Mouse (Mus musculus) forebrain, embryonic 16.5 days (tissue): Measurements from ENCODE around the gene Tmod3. TPM values are rescaled to one million over a fixed set of nuclear protein-coding genes. Genes with fewer than 3 reads are reported as not detected.
A peak's percentile ranks its signal among the peaks of the same experiment; 100 is the strongest.
"Not testable (repeated sequence)": the region's sequence is repeated elsewhere in the genome, so short reads cannot be mapped to it uniquely, and the experiment has no call there.

Experiments
- ATAC-seq: fragments of 200-750 bp; cut with Nextera tagmentation; 2 replicates; pipeline ENCODE4 v1.8.0; 2017; ENCODE audit warnings: mild to moderate bottlenecking, moderate library complexity
- H3K27ac ChIP-seq: fragments of 300-500 bp; sonication (generic); 2 replicates; pipeline ENCODE4 v1.5.1; 2014; ENCODE audit warnings: low read length, control low read depth
- H3K27me3 ChIP-seq: fragments of 300-500 bp; sonication (generic); replicated peaks from 2 replicates; pipeline ENCODE4 v1.6.1; 2014; ENCODE audit warnings: low read length; ENCODE audit not compliant: control insufficient read depth, insufficient read depth
- H3K36me3 ChIP-seq: fragments of 300-500 bp; sonication (generic); 2 replicates; pipeline ENCODE4 v1.6.1; 2014; ENCODE audit not compliant: control insufficient read depth, insufficient read depth
- H3K4me1 ChIP-seq: fragments of 300-500 bp; sonication (generic); replicated peaks from 2 replicates; pipeline ENCODE4 v1.6.1; 2014; ENCODE audit warnings: low read length; ENCODE audit not compliant: control insufficient read depth, insufficient read depth
- H3K4me2 ChIP-seq: fragments of 300-500 bp; sonication (generic); 2 replicates; pipeline ENCODE4 v1.6.1; 2014; ENCODE audit warnings: mild to moderate bottlenecking, low read length, control low read depth
- H3K4me3 ChIP-seq: fragments of 300-500 bp; sonication (generic); replicated peaks from 2 replicates; pipeline ENCODE4 v1.5.1; 2014; ENCODE audit warnings: mild to moderate bottlenecking, low read length, control low read depth
- H3K9ac ChIP-seq: fragments of 300-500 bp; sonication (generic); replicated peaks from 2 replicates; pipeline ENCODE4 v1.6.1; 2014; ENCODE audit warnings: low read depth, low read length, control low read depth
- H3K9me3 ChIP-seq: fragments of 300-500 bp; sonication (generic); 2 replicates; pipeline ENCODE4 v1.6.1; 2016; ENCODE audit warnings: low read length; ENCODE audit not compliant: control insufficient read depth
- WGBS: fragments of 180-500 bp; shearing (Covaris S2); extraction: QIAGEN DNeasy Blood & Tissue Kit; methylation state at CpG from one replicate; pipeline ENCODE4 v1.1.7; 2014; 5-methylcytosine and 5-hydroxymethylcytosine counted together
- polyA plus RNA-seq: library from polyadenylated mRNA; unstranded; fragments of >200 nt; fragmentation: Nextera tagmentation; extraction: Ambion mirVana; gene quantifications from 2 replicates; pipeline ENCODE4 v1.2.1, GENCODE M21; 2015

The Tmod3 gene
- polyA plus RNA-seq, 1 experiment from 2014 or later, result 107 TPM

- Histone ChIP-seq H3K9me3 (no peaks in the 10 kb centered on the region), H3K4me2 (no peak overlapping the region), H3K9ac (no peak overlapping the region), H3K27ac (no peak overlapping the region), H3K4me1 (no peaks in the 10 kb centered on the region), H3K27me3 (no peaks in the 10 kb centered on the region), H3K4me3 (no peak overlapping the region), H3K36me3 (peaks cover 10% of the 10 kb centered on the region)
- WGBS, result 86% methylated on average over 9 of the region's 9 CpGs
- ATAC-seq, result no peak
Observed at GRCm38 (mm10) chr9:75494407-75495005, 65.0 kb downstream of the Tmod3 start.

DNA sequence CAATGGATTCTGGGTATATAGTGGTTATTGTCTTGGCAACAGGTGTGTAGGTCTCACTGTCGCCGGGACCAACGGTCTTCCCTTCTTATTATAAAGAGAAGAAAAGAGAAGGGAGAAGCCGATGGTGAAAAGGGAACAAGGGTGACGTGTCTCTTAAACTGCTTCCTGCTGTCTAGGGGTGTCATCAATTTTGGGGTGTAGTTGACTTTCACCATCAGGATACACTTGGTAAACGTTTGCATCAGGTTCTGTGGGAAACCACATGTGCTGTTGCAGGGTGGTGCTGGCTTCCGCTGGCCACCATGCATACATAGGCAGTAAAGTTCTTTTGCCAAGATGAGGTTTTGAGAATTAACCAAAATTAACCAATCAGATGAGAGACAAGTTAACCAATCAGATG is 71.2 kb downstream of the Tmod3 start:
- not testable (repeated sequence) for H3K9ac ChIP-seq, H3K4me1 ChIP-seq, H3K27me3 ChIP-seq, H3K36me3 ChIP-seq, H3K4me3 ChIP-seq, ATAC-seq, H3K9me3 ChIP-seq, H3K4me2 ChIP-seq, H3K27ac ChIP-seq
- 97% methylated on average over 7 of the region's 7 CpGs for WGBS

DNA sequence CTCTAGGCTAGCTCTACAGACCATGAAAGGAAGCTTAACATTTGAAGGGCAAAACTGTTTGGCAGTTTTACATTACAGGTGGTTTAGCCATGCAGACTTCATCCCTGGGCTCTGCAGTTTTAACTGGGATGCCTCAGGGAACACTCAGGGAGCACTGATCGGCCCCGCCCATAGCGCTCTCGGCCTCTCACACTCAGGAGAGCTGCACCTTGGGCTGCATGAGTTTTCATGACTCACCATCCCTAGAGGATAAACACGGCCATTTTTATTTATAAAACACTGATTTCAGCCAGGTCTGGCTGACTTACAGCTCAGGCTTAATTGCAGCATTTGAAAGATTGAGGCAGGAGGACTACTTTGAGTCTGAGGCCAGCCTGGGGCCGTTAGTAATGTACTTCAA is 74.2 kb downstream of the Tmod3 start:
- H3K9me3 ChIP-seq, result no peaks in the 10 kb centered on the region
- no peak for ATAC-seq
- no peak overlapping the region for H3K4me2 ChIP-seq
- H3K27ac ChIP-seq, result no peak overlapping the region
- H3K4me1 ChIP-seq, result no peaks in the 10 kb centered on the region
- H3K4me3 ChIP-seq, result no peak overlapping the region
- H3K36me3 ChIP-seq, result no peaks in the 10 kb centered on the region
- no peaks in the 10 kb centered on the region for H3K27me3 ChIP-seq
- 87% methylated on average over 6 of the region's 6 CpGs for WGBS
- no peak overlapping the region for H3K9ac ChIP-seq

GRCm38 (mm10) chr9:75480536-75481075 is 78.9 kb downstream of the Tmod3 start:
- WGBS, result 89% methylated on average over 5 of the region's 5 CpGs
- no peak overlapping the region for H3K4me2 ChIP-seq
- no peaks in the 10 kb centered on the region for H3K27me3 ChIP-seq
- no peak overlapping the region for H3K27ac ChIP-seq
- no peak overlapping the region for H3K9ac ChIP-seq
- H3K9me3 ChIP-seq, result no peaks in the 10 kb centered on the region
- no peak overlapping the region for H3K4me3 ChIP-seq
- H3K36me3 ChIP-seq, result no peaks in the 10 kb centered on the region
- no peak for ATAC-seq
- 0 out of 2 replicates have a peak, but pooled peaks cover 4% of the 10 kb centered on the region for H3K4me1 ChIP-seq

DNA sequence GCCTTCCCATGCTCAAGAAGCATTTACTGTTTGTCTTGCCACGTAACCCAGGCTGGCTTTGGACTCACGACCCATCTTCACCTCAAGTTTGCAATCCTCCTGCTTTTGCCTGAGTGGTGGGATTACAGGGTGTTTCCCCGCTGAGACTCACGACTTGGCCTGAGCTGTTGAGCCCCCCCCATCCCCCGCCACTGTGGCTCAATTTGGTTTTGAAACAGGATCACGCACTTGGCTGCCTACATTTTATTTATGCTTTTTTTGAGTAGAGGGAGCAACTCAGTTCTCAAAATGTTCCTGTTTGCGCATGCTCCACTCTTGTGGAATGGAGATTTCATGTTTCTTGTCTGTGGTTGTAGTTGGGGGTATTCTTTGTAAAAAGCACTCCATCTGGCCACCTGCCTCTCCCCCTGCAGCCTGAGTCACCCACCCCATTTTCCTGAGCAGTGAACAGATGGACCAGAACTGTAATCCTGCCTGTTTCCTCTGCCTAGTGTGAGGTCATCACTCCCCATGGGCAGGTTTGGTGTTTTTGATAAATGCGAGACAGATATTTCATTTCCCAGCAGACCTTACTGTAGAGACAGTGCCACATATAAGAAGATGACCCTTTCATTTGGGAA is 80.2 kb downstream of the Tmod3 start:
- Histone ChIP-seq H3K4me2 (no peak overlapping the region), H3K4me3 (no peak overlapping the region), H3K4me1 (0 out of 2 replicates have a peak, but pooled peaks cover 4% of the 10 kb centered on the region), H3K9ac (no peak overlapping the region), H3K36me3 (no peaks in the 10 kb centered on the region), H3K27me3 (no peaks in the 10 kb centered on the region), H3K27ac (no peak overlapping the region), H3K9me3 (no peaks in the 10 kb centered on the region)
- 44% methylated on average over 8 of the region's 8 CpGs for WGBS
- ATAC-seq, result peak; percentile 75; the same call in 1 of the 2 replicates

DNA sequence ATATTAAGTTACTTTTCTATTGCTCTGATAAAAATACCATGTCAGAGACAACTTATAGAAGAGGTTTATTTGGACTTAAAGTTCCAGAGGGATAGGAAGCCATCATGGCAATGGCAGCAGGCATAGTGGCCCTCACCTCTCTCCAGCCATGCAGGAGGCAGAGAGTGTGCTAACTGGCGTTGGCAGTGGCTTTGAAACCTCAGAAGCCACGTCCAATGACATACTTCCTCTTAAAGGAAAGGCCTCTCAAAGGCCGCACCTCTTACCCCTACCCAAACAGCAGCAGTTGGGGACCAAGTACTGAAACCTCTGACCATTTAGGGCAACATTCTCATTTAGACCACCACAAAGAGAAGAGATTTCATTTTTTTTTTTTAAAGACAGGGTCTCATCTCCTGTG is 82.2 kb downstream of the Tmod3 start:
- Histone ChIP-seq H3K9me3 (no peaks in the 10 kb centered on the region), H3K27me3 (no peaks in the 10 kb centered on the region), H3K4me1 (0 out of 2 replicates have a peak, but pooled peaks cover 4% of the 10 kb centered on the region), H3K36me3 (peaks cover 2% of the 10 kb centered on the region; the same call in 1 of the 2 replicates), H3K9ac (no peak overlapping the region), H3K4me3 (no peak overlapping the region), H3K27ac (no peak overlapping the region), H3K4me2 (no peak overlapping the region)
- no peak for ATAC-seq
- WGBS, result 68% methylated on average over 3 of the region's 3 CpGs

DNA sequence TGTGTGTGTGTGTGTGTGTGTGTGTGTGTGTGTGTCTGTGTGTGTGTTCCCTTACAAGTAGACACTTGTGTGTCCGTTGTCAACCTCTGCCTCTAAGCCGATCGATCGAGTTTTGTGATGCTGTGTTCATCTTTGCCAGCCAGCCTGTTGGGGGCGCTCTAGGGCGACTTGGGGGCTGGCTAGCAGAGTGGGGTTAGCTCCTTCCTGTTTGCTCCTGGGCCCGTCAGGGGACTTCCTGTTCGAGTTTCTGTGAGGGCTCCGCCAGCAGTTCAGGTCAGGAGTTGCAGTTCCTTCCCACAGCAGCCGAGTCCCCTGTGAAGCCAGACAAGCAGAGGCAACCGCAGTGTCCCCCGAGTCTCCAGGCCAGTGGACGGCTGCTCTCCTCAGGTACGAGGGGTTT is 91.2 kb downstream of the Tmod3 start:
- H3K36me3 ChIP-seq, result peaks cover 14% of the 10 kb centered on the region

DNA sequence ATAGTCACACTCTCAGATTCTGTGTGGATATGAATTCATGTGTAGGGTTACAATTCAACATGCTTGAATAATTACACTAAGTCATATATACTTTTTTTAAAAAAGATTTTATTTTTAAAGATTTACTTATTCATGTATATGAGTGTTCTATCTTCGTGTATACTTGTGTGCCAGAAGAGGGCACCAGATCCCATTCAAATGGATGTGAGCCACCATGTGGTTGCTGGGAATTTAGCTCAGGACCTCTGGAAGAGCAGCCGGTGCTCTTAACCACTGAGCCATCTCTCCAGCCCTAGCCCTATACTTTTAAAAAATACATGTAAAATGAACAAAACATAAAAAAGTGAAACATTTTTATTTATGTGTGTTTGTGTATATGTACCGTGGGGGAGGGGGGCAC is 91.9 kb downstream of the Tmod3 start:
- no peak overlapping the region for H3K4me2 ChIP-seq
- H3K36me3 ChIP-seq, result peaks cover 13% of the 10 kb centered on the region
- 98% methylated on average over 3 of the region's 3 CpGs for WGBS

More for the DNA sequence above, 91.2 kb downstream of the Tmod3 start:
- Histone ChIP-seq H3K9ac (no peak overlapping the region), H3K4me1 (no peaks in the 10 kb centered on the region; the same call in 1 of the 2 replicates), H3K9me3 (no peaks in the 10 kb centered on the region), H3K4me2 (no peak overlapping the region), H3K27me3 (no peaks in the 10 kb centered on the region), H3K4me3 (no peak overlapping the region), H3K27ac (no peak overlapping the region)
- WGBS, result 83% methylated on average over 14 of the region's 14 CpGs
- no peak for ATAC-seq

DNA sequence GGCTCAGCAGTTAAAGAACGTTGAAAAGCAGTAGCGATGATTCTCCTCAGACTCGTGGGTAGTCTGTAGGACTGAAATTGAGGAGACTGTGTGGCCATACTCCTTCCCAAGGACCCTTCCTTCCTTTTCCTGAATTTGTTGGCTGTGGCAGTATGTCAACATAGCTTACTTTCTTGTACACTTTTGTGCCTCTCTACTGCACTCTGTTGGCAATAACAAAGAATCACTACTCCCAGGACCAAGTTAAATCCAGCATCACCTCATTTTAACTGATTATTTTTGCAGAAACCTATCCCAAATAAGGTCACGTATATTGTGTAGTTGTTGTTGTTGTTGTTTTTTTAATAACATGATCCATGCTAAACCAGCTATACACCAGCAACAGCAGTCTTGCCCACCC is 92.8 kb downstream of the Tmod3 start:
- Histone ChIP-seq H3K9me3 (no peaks in the 10 kb centered on the region), H3K4me1 (peaks cover 4% of the 10 kb centered on the region; the same call in 1 of the 2 replicates), H3K27me3 (no peaks in the 10 kb centered on the region), H3K4me2 (no peak overlapping the region), H3K4me3 (no peak overlapping the region), H3K27ac (no peak overlapping the region), H3K36me3 (peaks cover 13% of the 10 kb centered on the region), H3K9ac (no peak overlapping the region)
- ATAC-seq, result no peak
- WGBS, result 90% methylated on average over 4 of the region's 4 CpGs

More for the DNA sequence above, 91.9 kb downstream of the Tmod3 start:
- Histone ChIP-seq H3K9ac (no peak overlapping the region), H3K27me3 (no peaks in the 10 kb centered on the region), H3K27ac (no peak overlapping the region), H3K4me3 (no peak overlapping the region), H3K4me1 (peaks cover 2% of the 10 kb centered on the region; the same call in 1 of the 2 replicates), H3K9me3 (no peaks in the 10 kb centered on the region)
- ATAC-seq, result no peak
